Mouse (Mus musculus) kidney, postnatal 25 days (tissue): ENCODE results near the gene Dclre1c.
"Not testable (repeated sequence)": the region's sequence is repeated elsewhere in the genome, so short reads cannot be mapped to it uniquely, and the experiment has no call there.

ENCODE experiments used
- DNase-seq, 2 experiments: peaks; one replicate each; pipeline ENCODE4 v3.0.0; 2021; ENCODE audit warnings: mixed read lengths in 2 of 2

Gene Dclre1c

DNA sequence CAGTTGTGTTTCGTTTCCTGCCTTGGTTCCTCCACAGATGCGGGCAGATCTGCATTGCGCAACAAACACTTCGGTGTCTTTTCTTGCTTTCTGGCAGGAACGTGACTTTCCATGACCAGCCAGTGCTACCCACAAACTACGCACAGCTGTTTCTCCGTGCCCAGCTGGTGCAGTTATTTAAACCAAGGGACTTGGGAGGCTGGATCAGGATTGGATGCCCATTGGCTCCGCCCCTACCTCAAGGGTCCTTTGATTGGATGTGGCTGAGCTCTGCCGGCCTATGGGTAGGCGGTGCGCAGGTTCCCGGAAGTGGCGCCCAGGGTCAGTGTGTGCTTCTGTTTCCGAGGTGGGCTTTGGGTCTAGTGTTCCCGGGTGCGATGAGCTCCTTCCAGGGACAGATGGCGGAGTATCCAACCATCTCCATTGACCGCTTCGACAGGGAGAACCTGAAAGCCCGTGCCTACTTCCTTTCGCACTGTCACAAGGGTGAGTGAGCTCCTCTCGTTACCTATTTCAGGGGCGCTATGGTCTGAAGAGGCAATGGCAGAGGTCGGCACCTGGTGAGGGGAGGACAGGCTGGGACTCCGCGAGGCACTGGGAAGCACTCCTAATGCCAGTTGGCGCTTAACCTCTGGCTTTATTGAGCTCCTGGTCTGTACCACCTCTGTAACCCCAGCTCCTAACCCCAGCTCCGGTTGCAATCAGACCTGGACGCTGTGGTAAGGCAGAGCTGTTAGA, at the start of gene Dclre1c:
Gene Dclre1c, plus strand, starts transcription at position 291 of the 738 bp plus-strand sequence.
- peak; percentile 93 to 96 for DNase-seq

DNA sequence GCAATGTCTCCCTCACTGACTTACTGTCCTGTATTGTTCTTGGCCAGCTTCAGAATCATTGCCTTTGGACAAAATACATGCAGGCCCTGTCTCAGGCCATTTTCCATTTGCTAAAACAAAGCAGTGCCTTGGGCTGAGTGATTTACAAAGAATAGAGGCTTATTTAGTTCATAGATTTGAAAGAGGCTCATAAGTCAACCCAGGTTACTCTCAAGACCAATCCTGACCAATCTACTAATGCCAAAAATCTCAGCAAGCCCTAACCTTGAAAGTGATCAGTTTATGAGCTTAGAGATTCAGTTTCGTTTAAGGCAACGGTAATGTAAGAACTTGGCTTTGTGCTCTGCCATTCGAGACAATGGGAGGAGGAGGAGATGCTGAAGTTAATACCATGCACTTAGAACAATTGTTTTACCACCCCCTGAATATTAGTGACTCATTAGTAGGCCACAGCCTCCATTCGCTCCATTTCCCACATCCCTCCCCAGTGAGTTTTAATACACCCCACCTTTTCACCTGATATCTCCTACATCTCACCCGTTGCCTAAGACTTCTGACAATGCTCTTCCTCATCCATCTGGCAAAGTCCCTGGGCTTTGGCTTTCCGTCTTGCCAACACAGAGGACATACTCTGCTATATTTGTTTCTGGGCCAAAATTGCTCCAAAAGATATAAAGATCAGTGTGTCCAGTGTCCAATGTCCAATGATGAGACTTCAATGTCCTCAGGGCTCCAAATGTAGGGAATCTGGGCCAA, 36.6 kb upstream of the Dclre1c start:
- no peak for DNase-seq

DNA sequence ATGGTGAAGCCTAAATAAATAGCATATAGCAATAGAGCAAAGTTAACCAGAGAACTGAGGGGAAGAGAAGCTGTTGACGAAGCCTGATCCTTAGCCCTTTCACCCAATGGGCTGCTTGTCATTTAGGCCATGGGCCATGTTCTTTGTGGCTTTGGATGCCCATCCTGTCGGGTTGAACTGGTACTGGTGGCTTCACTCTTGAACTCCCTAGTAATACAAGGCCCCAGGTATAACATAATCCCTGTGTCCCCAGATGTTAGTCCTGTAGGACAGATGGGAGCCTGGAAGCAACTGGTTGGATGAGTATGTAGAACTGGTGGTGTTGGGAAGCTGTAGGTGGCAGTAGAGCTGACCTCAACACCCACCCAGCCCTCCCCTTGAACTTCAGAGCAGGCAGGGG, 32.0 kb upstream of the Dclre1c start:
- DNase-seq, result no peak

DNA sequence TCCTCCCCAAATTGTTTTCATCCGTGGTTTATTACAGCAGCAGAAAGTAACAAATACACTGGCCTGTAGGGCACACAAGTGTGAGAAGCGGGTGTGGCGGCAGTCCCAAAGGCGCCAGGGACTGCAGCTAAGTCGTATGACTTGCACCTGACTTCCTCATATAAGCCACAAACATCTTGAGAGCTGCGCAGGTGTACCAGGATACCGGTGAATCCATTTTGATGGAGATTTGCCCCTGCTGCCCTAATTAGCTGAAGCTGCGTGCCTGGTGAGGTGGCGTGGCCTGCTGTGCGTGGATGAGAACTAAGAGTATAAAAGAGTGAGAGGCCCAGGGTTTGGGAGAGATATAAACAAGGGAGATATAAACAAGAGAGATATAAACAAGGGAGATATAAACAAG, 26.8 kb upstream of the Dclre1c start, which contains the start of gene Olah:
Gene Olah, minus strand, starts transcription at position 101 of the 400 bp plus-strand sequence.
- not testable (repeated sequence) for DNase-seq

DNA sequence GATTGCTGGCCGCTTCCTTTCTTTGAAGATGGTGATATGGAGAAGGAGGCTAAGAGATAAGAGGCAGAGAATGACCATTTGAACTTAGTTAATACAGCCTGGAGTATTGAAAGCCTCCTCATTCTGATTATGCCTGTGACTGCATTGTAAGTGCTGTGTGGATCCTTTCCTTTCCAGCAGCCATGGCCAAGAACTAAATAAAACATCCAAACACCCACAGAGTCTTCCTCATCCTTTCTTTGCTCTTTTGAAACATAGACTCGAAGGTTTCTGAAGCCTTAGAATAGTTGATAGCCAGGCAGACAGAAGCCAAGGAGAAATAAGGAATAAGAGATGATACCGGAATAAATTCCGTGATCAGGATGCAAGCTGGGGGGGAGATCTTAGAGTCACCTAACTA, 17.9 kb upstream of the Dclre1c start:
- no peak for DNase-seq

DNA sequence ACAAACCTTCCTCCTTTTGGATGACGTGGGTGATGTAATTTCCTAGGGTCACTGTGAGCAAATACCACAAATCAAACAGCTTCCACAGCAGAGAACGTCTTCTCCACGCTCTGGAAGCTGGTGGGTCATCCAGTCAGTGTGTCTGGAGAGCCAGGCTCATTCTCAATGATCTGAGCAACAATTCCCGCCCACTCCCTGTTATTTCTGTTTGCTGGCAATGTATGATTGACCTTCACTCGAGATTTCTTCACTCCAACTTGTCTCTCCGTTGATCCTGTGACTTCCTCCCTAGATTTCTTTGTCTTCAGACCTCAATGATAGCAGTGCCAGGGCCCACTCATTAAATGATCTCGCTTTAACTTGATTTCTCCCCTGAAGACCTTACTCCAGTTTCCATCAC, 16.2 kb upstream of the Dclre1c start:
- DNase-seq, result no peak

DNA sequence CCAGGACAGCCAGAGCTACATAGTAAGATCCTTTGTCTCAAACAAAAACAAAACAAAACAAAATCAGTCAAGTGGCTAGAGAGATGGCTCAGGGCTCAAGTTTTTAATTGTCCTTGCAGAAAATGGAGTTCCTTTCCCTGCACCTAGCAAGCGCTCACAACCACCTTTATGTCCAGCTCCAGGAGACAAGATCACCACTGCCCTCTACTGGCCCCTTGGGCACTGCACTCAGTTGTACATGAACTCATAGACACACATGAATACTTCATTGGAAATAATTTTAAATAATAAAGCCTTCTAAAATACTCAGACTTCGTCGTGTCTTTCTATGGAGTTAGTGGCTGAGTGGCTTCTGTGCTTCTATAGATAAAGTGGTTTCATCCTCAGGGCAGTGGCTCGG, 9.7 kb upstream of the Dclre1c start:
- peak; percentile 62 to 81 for DNase-seq

DNA sequence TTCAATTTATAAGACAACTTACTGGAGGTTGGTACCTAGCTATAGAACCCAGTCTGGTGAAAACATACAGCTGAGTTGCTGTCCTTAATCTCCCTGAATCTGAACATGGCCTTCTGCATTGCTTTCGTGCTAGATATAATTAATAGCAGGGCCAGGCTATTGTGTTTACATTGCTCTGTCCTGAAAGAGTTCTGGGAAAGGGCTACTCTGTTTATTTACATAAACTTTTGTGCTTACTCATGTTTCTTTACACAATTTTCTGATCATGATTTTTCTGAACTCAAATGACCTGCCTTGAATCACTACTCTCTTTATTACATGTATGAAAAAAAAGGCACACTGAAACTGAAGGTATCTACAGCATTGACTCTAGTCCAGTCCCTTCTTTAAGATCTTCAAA, 8.3 kb upstream of the Dclre1c start:
- DNase-seq, result no peak

DNA sequence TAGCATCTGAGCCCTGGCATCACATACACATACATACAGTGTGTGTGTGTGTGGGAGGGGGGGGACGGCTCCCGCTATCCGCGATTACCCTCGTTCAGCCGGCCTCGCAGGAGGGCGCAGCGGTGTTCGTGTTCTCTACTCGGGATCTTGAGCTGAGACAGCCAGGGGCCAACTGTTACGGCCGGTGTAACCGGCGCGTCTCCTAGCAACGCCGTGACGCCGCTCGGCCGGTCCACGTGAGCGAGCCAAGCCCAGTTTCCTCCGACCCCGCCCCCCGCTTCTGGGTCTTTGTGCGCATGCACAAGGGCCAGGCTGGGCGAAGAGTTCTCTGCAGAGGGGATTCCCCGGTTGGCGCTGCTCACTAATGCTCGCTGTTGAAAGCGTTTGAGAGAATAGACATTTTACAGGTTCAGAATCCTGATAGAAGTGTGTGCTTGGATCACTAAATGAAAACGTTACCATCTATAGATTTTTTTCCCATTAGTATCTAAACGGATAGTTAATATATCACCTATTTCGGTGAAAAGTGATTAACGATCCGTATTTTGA, 5.0 kb upstream of the Dclre1c start:
- DNase-seq, result peak; percentile 98

DNA sequence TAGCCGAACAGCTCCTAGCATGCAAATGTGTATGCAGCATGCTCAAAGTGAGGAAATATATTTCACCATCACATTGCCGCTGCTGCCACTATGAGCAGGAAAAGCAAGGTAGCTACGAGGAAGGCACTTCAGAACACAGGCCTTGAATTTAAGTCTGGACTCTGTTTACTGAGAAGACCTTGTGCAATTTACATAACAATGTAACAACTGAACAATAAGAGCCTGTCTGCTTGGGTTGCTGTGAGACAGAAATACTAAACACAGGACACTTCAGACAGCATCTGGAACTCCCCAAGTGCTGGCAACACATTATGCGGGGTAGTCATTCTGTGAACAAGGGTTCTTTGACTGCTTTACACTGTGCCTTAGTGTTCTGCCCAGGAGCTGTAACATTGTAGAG, 3.8 kb upstream of the Dclre1c start:
- no peak for DNase-seq

DNA sequence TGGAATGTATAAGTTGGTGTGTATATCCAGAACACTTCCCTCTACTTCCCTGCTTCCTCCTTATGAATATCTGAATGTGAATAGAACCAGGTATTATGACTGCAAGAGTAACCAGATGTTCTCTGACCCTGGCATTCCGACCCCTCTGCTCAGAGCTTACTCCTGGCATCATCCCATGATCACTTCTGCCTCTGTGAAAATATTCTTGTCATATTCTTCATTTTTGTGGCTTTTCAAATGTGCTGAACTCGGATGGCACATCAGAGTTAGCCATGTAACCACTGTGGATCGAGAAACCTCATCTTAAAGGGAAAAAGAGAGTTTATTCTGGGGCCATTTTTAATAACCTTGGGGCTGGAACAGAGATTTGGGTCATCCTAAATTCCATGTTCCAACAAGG, 1.4 kb upstream of the Dclre1c start, which contains the start of gene Meig1:
Gene Meig1, minus strand, starts transcription at position 101 of the 400 bp plus-strand sequence.
- no peak for DNase-seq

DNA sequence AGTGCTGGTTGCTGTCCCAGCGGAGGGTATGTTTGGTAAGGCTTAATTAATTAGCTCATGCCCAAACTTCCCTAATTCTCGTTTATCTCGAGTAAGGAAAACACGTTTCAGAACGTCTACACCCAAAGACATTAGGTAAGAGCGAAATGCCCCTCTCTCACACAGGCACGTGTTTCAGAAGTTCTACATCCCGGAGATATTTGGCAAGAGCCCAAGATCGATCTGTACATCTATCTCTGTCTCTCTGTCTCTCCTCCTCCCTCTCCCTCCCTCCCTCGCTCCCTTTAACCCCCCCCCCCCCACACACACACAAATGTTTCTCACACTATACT, 614 bp downstream of the Dclre1c start:
- no peak for DNase-seq

DNA sequence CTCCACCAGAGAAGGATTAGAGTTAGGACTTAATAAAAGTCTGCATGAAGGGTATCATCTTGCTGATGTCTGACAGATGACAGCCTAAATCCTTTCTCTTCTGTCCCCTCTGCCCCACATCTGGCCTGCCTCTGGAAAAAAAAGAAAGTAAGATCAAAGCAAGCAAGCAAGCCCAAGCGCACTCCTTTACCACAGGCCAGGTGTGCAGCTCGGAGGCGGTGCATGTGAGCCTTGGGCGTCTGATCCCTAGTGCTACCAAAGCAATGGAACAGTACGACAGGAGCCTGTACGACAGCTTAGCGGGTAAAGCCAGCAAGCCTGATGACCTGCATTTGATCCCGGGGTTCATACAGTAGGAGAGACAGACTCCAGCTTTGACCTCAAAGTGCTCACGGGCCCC, 7.0 kb downstream of the Dclre1c start:
- DNase-seq, result no peak

DNA sequence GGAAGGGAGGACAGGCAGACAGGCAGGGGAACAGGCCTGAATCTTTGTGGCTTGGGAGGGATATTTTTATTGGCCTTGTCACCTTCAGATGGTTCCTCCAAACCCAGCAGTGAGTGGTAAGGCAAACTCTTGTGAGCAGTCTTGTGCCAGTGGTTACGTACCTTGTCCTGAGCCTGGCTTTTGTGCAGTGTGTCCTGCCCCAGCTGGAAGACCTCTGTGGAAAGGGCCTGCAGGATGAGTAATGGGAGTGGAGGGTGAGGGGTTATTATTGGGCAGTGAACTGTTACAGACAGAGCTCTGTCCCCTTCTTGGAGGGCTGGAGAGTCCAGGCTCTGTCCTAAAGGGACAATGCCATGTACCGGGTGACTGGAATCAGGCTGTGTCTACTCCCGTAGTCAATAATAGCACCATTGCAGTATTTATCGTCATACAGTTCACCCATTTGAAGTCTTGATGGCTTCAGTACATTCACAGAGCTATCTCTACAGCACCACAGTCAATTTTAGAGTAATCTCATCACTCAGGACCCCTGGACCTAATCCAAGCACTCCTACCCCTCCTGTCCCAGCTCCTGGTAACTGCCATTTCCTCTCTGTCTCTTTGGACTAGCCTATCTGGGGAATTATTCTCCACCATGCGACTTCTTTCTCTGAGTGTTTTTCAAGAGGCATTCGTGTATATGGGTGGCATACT, 11.6 kb downstream of the Dclre1c start:
- DNase-seq, result no peak

DNA sequence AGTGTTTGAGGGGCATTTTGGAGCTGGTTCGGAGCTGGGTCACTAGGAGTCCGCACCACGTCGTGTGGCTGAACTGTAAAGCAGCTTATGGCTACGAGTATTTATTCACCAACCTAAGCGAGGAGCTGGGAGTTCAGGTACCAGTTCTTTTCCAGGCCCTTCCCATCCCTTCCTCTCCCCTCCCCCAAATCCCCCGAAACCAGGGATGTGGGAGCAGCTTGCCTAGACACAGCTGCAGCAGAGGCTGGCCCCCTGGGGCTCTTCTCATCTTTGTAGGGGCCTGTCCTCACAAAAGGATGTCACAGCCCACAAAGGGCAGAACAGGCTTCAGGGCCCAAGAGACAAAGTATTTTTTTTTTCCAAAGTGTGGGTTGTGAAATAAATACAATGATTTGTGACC, 14.0 kb downstream of the Dclre1c start:
- no peak for DNase-seq

DNA sequence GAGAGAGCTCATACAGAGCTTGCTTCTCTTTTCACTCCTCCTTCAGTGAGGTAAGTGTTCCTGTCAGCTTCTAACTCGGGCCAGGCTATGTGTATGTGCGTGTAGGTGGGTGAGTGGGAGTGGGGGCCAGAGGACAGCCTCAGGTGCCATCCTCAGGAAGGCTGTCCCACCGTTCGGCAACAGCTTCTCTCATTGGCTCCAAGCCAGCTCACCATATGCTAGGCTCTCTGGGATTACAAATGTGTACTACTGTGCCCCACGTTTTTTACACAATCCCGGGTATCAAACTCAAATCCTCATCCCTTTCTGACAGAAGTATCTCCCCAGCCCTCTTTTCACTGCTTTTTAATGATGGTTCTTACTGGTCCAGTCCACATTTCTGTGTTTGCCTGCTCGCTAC, 20.3 kb downstream of the Dclre1c start:
- DNase-seq, result no peak

DNA sequence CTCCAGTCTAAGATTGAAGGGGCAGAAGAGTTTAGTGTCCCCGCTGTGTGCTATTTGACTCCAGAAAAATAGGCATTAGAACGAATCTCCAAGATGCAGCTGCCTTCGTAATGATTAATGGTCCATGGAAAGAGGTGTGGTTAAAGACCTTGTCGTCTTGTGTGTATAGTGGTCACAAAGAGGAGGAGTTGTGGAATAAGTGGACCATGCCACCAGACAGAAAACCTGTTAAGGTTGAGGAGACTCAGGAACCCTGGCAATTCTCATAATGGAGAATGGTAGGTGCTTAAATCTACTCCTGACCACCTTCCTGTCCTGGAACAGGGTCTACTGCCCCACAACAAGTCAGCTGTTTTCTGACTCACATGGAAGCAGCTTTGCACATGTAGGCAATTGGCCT, 22.1 kb downstream of the Dclre1c start:
- no peak for DNase-seq

DNA sequence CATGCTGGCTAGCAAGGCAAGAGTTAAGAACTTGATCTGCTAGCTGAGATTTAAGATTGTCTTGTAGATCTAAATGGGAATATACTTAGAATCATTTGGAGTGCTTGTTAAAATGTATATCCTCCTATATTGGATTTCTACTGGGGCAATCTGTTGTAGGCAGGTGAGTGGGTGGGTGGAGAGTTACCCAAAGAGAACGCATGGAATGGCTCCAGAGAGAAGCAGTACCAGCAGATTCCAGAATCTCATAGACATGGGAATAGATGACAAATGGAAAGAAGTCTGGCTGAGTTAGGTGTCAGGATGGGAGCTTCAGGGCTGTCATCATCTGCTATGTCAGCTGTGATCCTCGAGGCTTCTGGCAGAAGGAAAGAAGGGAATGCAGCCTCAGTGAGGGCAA, 25.5 kb downstream of the Dclre1c start:
- DNase-seq, result no peak

DNA sequence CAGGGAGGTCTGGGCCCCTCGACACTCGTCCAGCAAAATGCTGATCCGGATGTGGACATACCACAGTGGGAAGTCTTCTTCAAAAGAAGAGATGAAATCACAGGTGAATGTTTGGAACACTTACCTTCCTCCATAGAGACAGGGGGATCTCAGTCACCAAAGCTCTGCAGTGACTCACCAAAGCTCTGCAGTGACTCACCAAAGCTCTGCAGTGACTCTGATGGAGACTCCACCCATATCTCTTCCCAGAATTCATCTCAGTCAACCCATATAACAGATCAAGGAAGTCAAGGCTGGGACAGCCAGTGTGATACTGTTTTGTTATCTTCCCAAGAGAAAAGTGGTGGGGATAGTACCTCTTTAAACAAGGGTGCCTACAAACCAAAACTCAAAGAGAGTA, 29.2 kb downstream of the Dclre1c start:
- DNase-seq, result no peak

DNA sequence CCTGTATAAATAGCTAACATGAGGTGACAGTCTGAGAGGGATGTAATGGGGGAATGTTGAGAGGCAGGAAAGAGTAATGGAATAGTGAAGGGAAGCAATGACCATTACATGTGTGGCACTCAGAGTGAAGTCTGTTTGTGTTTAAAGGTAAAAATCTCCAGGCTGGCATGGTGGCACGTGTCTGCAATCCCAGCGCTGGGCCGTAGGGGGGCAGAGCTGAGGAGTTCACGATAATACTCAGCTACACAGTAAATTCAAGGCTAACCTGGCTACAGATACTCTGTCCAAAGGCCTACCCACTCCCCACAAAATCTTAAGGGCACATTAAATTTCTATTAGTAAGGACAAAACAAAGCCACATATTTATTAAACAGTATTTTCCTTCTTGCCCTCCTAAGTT, 32.7 kb downstream of the Dclre1c start:
- no peak for DNase-seq

DNA sequence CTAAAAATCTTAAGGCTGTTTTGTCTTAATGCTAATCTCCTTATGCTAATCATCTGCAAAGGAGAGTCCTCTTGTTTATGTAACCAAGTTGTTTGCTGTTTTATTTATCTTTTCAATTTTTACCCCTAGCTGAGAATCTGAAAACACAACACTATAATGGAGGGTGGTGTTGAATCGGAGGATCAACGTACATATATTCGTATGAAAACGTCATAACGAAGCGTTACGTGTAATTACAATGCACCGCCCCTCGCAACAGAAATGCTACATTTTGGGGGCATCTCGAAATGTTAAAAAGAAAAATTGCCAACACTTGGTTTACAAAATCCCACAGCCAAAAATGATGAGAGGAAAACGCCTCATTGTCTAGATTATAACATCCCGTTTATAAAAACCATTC, 50.0 kb downstream of the Dclre1c start:
- DNase-seq, result no peak

DNA sequence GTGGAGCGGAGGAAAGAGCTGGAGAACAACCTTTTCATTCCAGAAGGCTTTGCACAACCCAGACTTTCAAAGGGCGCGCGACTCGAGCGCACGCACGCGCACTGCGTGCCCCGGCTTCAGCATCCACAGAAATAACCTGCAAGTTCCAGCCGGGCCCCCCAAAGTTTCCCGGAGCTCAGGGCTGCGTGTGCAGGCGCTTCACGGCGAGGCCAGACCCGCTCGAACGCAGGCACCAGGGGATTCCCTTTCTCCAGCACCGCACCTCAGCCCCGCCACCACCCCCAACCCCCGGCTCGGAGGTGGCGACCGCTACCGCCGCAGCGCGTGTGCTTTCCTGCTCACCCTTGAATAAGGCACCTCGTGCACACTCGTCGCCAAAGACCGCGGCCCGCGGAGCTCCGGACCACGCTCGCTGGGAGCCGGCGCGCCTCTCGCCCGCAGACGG, 50.5 kb downstream of the Dclre1c start:
- peak; percentile 55 to 58 for DNase-seq

DNA sequence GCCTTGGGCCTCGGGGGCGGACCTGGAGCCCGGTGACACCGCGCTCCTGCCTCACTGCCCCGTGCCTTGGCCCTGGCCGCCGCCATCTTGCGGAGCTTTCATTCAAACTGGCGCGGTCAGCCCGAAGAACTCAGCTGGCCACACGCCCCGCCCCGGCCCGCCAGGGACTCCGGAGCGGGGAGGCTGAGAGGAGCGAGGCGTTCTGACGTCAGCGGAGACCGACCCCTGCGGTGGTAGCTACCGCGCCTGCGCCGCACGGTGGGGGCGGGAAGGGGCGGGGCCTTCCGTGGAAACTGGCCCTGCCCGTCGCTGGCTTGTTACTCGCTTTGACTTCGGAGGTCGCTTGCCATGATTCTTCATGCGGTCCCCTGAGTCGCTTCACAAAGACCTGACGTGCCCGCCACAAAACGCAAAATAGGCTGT, 50.9 kb downstream of the Dclre1c start, which contains the start of gene Suv39h2:
Gene Suv39h2, minus strand, starts transcription at position 171 of the 423 bp plus-strand sequence.
- peak; percentile 97 to 98 for DNase-seq
